Mouse (Mus musculus) retina, adult 2 months (tissue): ENCODE data around the gene Rexo5.

ENCODE experiments used
- DNase-seq: peaks from one replicate; pipeline ENCODE4 v3.0.0-alpha.2; 2012; ENCODE audit warnings: low read depth, low spot score

Rexo5 gene

DNA sequence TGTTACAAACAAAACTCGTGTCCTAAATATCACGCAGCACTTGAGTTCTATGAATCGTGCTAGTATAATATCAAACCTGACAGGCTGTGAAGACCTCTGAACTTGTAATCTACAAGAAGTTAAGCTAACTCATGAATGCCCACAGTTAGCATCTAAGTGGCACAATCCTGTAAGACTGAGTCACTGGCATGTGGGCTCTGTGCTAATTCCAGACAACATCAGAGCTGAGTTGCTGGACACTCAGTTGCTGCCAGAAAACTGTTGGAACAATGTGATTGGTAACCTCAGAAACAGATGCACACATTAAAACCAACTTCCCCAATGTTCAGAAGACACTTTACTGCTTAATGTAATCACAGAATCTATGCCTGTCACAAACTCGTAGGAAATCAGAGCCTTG lies 94.1 kb downstream of the Rexo5 start:
- DNase-seq: no peak

DNA sequence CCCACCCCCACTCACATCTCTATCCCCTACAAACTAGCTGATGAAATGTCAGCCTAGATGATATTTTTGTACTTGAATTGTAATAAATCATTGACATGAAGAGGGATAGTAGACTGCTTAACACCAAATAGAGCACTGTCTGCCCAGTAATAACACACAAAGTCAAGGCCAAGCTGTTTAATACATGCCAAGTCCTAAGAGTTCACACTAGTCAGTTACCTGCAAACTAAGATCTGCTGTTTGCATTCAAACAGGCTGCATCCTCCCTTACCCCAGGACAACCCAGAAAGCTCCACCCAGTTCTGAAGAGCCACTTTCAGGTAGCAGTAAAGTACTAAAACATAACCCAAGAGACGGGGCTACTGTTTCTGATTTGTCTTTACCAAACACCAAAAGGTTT lies 98.4 kb downstream of the Rexo5 start:
- no peak for DNase-seq

DNA sequence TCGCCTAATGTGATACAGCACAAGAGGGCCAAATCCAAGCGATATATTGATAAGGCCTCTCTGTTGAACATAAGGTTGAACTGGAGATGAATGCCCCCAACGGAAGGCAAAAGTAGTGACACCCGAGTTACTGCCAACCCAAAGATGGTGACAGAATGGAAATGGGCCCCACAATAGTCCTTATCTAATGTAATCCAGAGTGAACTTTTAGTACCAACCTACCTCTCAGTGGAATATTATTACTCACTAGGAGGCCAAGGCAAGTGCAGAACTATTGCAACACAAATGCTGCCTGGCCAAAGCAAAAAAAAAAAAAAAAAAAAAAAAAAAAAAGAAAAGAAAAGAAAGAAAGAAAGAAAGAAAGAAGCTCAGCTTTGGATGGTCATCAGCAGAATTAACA lies 98.9 kb downstream of the Rexo5 start:
- no peak for DNase-seq

DNA sequence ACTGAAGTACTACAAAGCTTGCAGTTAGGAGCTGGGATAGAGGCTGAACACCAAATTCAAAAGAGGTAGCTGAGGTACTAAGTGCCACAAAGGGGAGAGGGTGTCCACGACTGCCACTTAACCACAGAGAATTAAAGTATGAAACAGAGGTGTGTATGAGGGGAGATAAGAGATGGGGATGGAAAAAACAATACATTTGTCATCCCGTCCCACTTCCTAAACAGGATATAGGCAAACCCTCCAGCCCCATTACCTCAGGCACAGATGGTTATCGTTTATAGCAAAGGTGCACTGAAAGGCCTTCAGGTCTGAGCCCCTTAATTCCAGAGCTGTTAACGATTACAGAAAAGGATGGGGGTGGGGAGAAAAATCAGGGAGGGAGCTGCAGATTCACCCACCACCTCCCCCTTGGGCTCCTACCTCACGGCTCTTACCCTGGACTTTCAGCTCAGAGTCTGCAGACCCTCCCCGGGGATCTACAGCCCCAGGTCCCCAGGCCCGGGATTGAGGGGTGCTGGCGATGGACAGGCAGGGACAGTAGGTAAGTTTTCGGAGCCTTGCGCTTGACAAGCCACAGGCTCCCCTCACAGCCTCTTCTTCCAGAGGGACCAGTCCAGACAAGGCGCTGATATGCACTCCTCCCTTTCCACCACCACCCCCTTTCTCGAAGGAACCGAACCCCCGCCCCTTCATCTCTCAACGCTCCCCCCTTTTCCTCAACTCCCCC lies 101.2 kb downstream of the Rexo5 start:
- no peak for DNase-seq

DNA sequence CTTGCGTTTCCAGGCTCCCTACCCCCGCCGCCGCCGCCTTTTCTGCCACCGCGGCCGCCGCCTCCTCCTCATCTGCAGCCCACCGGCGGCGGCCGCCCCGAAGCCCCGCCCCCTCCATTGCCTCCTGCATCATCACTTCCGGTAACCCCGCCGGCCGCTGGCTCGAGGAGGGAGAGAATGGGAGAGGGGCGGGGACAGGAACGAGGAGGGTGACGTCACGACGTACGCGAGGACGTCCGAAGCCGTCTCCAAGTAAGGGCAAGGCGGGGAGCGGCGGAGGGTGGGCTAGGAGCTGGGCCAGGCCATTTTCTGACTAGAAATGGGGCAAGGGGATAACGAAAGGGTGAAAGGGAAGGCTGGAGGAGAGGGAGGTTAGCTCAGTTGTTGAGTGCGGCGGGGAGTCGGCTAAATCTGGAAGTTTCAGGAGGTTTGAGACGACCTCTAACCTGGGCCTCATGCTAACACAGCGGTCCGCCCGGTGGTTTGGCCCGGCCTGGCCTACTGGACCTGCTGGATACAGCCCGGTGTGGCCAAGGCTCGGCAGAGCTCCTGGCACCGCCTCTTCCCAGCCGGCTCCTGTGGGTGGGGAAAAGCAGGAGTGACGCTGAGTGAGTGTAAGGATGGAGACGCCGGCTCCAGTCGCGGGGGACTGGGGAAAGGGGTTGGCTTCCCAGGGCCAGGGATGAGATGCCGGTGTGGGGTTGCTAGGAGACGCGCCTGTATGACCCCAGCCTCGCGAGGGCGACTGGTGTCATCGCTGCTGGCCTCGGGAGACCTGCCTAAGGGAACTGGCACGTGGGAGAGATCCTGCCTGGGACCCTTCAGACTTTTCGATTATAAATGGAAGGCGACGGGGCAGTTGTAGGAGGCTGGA lies 102.1 kb downstream of the Rexo5 start, which contains the start of the genes Lyrm1 and Dcun1d3:
TSS of gene Lyrm1 (plus strand) at position 223 of the 874 bp plus-strand sequence.
TSS of gene Dcun1d3 (minus strand) at position 660 of the 874 bp plus-strand sequence.
- peak; percentile 93 for DNase-seq

DNA sequence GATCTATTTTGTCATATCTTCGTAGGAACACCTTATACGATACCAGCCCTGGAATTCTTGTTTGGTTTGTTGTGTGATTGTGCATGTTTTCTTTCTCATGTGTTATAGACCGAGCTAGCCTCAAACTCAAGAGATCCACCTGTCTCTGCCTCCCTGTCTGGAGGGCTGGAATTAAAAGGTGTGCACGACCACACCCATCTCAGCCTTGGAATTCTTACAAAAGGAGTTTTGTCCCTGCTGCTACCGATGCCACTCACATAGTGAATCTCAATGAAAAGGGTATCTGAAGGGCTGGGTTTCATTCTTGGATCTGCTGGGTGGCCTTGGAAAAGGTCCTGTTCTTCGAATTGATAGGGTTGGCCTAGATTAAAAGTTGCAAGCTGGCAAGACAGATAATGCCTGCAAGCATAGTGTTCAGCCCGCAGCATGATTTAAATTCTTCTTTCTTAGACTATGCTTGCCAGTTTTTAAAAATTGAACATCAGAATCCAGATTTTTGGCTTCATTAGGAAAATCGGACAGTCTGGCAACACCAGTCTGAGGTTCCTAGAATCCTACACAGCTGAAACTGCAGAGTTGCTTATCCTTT lies 103.8 kb downstream of the Rexo5 start:
- no peak for DNase-seq

DNA sequence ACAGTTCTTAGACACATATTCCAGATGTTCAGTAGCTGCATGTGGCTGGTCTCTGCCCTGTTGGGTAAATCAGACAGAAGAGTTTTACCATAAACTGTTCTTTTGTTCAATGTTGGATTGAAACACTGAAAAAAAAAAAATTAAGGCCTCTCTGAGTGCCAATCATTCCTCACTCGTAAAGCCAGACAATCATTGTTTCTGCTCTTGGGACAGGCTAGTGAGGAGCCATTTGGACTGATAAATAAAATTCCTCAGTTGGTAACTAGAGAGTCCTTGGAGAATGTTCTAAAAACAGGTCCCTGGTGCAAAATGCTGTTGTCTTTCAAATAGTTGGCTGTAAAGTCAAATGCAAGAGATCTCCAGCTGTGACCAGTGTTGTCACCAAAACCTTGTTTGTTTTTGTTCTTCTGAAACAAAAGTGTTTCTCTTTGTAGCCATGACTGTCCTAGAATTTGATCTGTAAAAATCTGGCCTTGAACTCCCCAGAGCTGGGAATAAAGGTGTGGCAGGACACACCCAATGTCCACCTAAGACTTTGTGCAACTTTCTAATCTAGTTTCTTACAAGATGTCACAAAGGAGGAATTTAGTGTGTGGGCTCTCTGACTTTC lies 104.5 kb downstream of the Rexo5 start:
- DNase-seq: no peak
